Mouse (Mus musculus): ENCODE data around the gene Haus3. TPM values are rescaled to one million over a fixed set of nuclear protein-coding genes. Genes with fewer than 3 reads are reported as not detected.

Haus3 gene
- polyA plus RNA-seq (2015; fragmentation: Nextera tagmentation; extraction: Ambion mirVana), result 28.1 and 29.4 TPM in 2 replicates

DNA sequence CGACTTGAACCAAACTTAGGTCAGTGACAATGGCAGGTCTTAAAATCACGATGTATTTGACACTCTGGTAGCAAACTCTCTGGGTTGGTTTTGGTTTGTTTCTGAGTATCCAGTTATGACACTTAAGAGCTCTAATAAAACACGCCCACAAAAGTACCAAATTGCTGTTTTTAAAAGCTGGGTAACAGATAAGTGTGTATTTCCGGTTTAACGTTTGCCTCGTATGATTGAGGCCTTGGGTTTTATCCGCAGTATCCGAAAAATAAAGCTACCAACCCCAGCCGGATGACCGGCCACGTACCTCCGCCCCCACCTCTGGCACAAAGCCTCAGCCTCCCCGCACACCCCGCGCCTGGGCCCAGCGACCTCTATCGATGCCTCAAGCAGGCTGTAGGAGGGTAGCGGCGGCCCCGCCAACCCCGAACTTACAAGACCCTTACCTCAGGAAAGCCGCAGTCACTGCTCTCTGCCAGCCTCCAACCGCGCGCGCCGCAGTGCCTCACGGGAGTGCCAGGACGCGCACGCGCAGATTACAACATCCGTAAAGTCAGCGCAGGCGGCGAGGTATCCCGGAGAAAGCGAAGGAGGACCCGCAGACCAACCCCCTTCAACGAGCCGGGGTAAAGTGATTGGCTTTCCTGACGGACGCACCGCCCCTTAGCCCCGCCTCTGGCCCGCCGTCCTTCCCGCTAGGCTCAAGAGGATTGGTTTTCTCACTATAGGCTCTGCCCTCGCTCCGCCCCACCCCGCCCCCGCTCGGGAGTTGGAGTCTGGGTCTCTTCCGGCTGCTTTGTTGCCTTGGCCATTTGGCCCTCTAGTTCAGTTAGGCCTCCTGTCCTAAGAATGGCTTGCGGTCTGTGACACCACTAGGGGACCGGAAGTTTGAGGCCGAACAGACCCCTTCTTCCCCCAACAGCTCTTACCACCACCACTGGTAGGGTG is at the start of gene Haus3, which contains the start of gene Poln:
Gene Haus3, minus strand, starts transcription at position 578 of the 942 bp plus-strand sequence.
Gene Poln, minus strand, starts transcription at position 499 of the 942 bp plus-strand sequence.
- Histone ChIP-seq H3K36me3 (peaks cover 19% of the 10 kb centered on the region), H3K27ac (peak within 1 kb of the TSS; percentile 88), H3K4me2 (peak within 1 kb of the TSS; percentile 61), H3K9ac (peak within 1 kb of the TSS; percentile 71), H3K27me3 (no peaks in the 10 kb centered on the region), H3K4me1 (peaks cover 8% of the 10 kb centered on the region; the same call in 1 of the 2 replicates), H3K9me3 (no peaks in the 10 kb centered on the region), H3K4me3 (peak within 1 kb of the TSS; percentile 80)
- ATAC-seq (ENCODE audit: insufficient number of reproducible peaks, low FRiP score, low TSS enrichment, low read depth), result peak; percentile 100
- under 1% methylated on average over 57 of the region's 57 CpGs for WGBS

DNA sequence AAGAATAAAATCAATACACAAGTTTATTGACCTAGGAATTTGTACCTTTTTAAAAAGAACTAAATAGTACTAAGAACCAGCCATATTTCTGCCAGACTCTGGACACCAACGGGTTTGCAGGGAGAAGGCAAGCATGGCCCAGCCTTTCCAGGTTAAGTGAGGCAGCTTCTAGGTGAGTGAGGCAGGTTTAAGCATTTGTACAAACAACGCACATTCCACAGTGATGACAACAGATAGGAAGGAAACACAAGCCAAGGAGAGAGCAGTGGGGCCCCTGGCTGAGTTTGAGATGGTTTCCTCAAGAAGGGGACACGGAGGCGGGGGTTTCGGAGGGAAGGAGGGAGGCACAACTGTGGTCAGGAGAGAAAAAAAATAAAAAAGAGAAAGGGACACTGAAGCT is 49.3 kb upstream of the Haus3 start:
- no peaks in the 10 kb centered on the region for H3K36me3 ChIP-seq
- H3K9ac ChIP-seq, result no peak overlapping the region
- H3K27ac ChIP-seq, result no peak overlapping the region
- WGBS, result 68% methylated on average over 5 of the region's 5 CpGs
- 0 out of 2 replicates have a peak, but pooled peaks cover 4% of the 10 kb centered on the region for H3K27me3 ChIP-seq
- no peak overlapping the region for H3K4me2 ChIP-seq
- peaks cover 1% of the 10 kb centered on the region for H3K4me1 ChIP-seq
- ATAC-seq (ENCODE audit: insufficient number of reproducible peaks, low FRiP score, low TSS enrichment, low read depth), result no peak
- no peaks in the 10 kb centered on the region for H3K9me3 ChIP-seq
- no peak overlapping the region for H3K4me3 ChIP-seq

DNA sequence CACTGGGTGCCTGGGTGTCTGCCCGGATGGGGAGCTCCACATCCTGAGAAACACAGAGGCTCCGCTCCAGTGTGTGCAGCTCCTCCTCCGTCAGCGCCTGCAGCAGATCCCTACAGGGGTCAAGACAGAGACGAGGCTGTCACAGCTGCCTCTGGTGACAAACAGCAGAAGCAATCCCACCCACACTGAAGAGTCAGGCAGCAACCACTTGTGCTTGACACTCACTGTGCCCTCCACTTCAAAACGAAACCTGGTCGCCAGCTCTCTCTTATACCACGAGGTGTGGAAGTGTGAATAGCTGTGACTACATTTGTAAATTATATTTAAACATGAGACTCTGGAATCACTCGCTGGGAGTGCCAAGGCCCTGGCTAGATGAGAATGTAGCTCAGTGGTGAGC is 48.4 kb upstream of the Haus3 start:
- Histone ChIP-seq H3K4me1 (peaks cover 5% of the 10 kb centered on the region), H3K36me3 (no peaks in the 10 kb centered on the region), H3K27ac (no peak overlapping the region), H3K9me3 (no peaks in the 10 kb centered on the region), H3K4me2 (no peak overlapping the region), H3K4me3 (no peak overlapping the region), H3K9ac (no peak overlapping the region), H3K27me3 (0 out of 2 replicates have a peak, but pooled peaks cover 4% of the 10 kb centered on the region)
- WGBS, result 55% methylated on average over 9 of the region's 9 CpGs
- no peak for ATAC-seq (ENCODE audit: insufficient number of reproducible peaks, low FRiP score, low TSS enrichment, low read depth)

DNA sequence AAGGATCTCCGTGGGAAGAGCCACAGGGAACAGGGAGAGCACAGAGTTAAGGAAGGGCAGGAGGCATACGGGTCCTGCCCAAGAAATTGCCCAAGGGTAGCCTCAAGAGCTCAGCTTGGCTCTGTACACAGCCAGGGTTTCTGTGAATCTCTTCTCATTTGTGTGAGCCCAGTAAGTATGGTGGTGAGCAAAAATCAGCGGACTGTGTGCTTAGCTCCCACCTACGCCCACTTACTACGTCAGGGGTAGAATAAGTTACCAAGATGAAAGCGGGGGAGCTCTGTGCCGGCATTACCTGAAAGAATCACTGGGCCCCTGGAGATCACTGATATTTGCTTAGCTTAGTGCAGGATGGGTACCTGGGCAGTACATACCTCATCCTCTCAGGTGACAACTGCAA is 46.7 kb upstream of the Haus3 start:
- H3K4me1 ChIP-seq, result peaks cover 5% of the 10 kb centered on the region
- no peak overlapping the region for H3K4me2 ChIP-seq
- H3K4me3 ChIP-seq, result no peak overlapping the region
- no peak overlapping the region for H3K27ac ChIP-seq
- WGBS, result 81% methylated on average over 7 of the region's 7 CpGs
- no peak overlapping the region for H3K9ac ChIP-seq
- no peaks in the 10 kb centered on the region for H3K36me3 ChIP-seq
- H3K9me3 ChIP-seq, result no peaks in the 10 kb centered on the region
- no peak for ATAC-seq (ENCODE audit: insufficient number of reproducible peaks, low FRiP score, low TSS enrichment, low read depth)
- H3K27me3 ChIP-seq, result 0 out of 2 replicates have a peak, but pooled peaks cover 4% of the 10 kb centered on the region

DNA sequence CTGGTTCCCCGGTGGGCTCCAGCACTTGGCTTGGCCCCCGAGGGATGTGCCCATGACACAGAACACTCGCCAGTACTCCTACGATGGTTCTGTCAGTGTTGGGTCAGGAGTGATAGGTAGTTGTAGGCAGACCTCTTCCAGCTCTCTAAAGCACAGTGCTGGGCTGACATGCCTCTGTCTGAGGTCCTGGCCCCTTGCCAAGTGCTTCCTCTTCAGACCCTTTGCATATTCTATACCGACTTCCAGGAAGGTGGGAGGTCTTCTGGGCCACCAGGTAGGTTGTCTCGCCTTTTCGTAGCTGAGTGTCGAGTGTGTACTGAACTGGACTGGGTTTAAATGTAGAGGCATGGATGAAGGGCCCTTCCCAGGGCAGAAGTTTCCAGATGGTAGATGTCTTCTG is 44.3 kb upstream of the Haus3 start:
- Histone ChIP-seq H3K4me2 (no peak overlapping the region), H3K9me3 (no peaks in the 10 kb centered on the region), H3K27ac (no peak overlapping the region), H3K9ac (no peak overlapping the region), H3K27me3 (0 out of 2 replicates have a peak, but pooled peaks cover 4% of the 10 kb centered on the region), H3K4me1 (peaks cover 5% of the 10 kb centered on the region), H3K36me3 (no peaks in the 10 kb centered on the region), H3K4me3 (no peak overlapping the region)
- ATAC-seq (ENCODE audit: insufficient number of reproducible peaks, low FRiP score, low TSS enrichment, low read depth), result no peak
- 68% methylated on average over 8 of the region's 8 CpGs for WGBS

DNA sequence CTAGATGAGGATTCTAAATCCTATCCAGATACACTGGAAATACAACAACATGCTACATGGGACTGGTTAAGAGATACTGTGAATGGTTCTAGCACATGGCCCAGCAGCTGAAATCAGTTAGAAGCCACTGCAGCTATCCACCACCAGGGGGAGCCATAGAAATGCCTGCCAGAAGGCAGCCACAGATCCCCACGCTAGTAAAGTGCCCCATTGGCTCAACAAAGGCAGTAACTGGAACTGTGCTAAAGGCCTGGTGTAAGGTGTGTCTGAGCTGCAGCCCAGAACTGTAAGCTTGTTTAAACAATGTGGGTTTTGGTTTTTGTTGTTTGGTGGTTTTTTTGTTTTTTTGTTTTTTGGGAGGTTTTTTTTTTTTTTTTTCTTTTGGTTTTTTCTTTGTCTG is 41.0 kb upstream of the Haus3 start:
- 0% methylated on average over 1 of the region's 1 CpGs for WGBS
- H3K9ac ChIP-seq, result no peak overlapping the region
- no peaks in the 10 kb centered on the region for H3K9me3 ChIP-seq
- no peaks in the 10 kb centered on the region for H3K36me3 ChIP-seq
- no peak overlapping the region for H3K27ac ChIP-seq
- peak; percentile 77; the same call in 1 of the 2 replicates for ATAC-seq (ENCODE audit: insufficient number of reproducible peaks, low FRiP score, low TSS enrichment, low read depth)
- H3K4me2 ChIP-seq, result no peak overlapping the region
- no peaks in the 10 kb centered on the region for H3K27me3 ChIP-seq
- peaks cover 5% of the 10 kb centered on the region for H3K4me1 ChIP-seq
- no peak overlapping the region for H3K4me3 ChIP-seq

DNA sequence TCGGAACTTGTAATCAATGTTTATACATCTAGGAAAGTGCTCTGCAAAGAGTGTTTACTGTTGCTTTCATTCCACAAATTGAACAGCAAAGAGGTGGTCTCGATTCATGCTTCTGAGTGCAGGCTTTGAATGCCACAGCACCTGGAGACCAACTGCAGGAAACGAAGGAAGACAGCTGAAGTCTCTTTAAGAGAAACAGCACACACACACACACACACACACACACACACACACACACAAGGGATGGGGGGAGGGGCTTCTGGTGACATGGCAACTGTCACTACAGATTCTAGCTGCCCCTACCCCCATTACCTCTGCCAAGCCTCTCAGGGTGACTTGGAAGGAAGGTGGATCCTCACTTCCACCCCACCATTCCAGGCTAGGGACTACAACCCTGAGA is 38.2 kb upstream of the Haus3 start:
- Histone ChIP-seq H3K4me1 (no peaks in the 10 kb centered on the region), H3K27ac (no peak overlapping the region), H3K27me3 (no peaks in the 10 kb centered on the region), H3K9ac (no peak overlapping the region), H3K4me3 (no peak overlapping the region), H3K36me3 (no peaks in the 10 kb centered on the region), H3K4me2 (no peak overlapping the region), H3K9me3 (no peaks in the 10 kb centered on the region)
- no peak for ATAC-seq (ENCODE audit: insufficient number of reproducible peaks, low FRiP score, low TSS enrichment, low read depth)
- 23% methylated on average over 3 of the region's 3 CpGs for WGBS

DNA sequence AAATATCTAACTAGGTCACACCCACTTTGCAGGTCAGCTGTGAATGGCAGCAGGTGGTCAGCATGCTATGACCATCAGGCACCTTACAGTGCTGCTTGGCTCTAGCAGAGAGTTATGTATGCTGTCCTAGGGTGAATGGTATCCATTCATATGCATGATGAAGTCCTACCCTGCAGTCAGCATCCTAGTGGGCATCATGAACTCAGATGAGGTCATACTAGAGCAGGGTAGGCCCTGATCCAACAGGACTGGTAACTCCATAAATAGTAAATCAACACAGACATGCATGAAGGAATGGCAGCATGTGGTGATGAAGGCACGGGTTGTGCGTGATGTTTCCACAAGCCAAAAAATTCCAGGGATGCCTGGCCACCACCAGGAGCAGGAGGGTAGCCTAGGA is 36.5 kb upstream of the Haus3 start:
- Histone ChIP-seq H3K4me3 (no peak overlapping the region), H3K27me3 (no peaks in the 10 kb centered on the region), H3K9ac (no peak overlapping the region), H3K4me1 (no peaks in the 10 kb centered on the region), H3K36me3 (no peaks in the 10 kb centered on the region), H3K9me3 (no peaks in the 10 kb centered on the region), H3K4me2 (no peak overlapping the region), H3K27ac (no peak overlapping the region)
- ATAC-seq (ENCODE audit: insufficient number of reproducible peaks, low FRiP score, low TSS enrichment, low read depth), result no peak
- WGBS, result 59% methylated on average over 2 of the region's 2 CpGs

DNA sequence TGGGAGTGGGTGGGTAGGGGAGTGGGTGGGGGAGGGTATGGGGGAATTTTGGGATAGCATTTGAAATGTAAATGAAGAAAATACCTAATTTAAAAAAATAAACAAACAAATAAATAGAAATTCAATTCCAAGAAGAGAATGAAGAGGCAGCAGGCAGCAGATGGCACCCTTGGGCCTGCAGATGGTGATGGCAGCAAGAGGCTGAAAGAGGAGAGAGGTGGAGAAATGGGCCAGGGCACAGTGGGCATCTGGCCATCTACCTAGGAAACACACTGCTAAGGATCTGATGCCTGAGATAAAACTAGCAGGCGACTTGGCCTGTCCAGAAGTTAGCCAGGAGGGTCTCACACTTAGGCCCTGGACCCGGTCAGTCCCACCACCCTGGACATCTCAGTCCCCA is 35.6 kb upstream of the Haus3 start:
- WGBS, result 80% methylated on average over 2 of the region's 2 CpGs
- no peaks in the 10 kb centered on the region for H3K9me3 ChIP-seq
- no peaks in the 10 kb centered on the region for H3K36me3 ChIP-seq
- no peak overlapping the region for H3K4me2 ChIP-seq
- ATAC-seq (ENCODE audit: insufficient number of reproducible peaks, low FRiP score, low TSS enrichment, low read depth), result no peak
- no peak overlapping the region for H3K9ac ChIP-seq
- H3K4me3 ChIP-seq, result no peak overlapping the region
- no peak overlapping the region for H3K27ac ChIP-seq
- H3K27me3 ChIP-seq, result no peaks in the 10 kb centered on the region
- no peaks in the 10 kb centered on the region for H3K4me1 ChIP-seq

DNA sequence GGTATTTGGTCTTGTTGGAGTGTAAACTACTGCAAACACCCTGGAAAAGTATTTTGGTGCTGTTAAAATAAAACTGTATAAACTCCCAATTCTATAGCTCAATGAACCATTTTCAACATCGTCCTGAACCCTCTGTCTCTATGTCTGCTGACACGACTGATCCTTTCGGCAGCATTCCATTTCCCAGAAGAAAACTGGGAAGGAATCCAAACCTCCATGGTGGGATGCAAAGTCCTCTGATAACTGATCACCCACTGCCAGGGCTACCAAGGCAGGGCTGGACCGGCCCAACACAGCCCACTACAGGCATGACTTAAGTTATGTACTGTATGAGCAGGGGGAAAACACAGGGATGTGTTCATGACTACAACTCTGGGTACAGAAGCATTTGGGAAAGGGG is 32.7 kb upstream of the Haus3 start:
- H3K4me1 ChIP-seq, result no peaks in the 10 kb centered on the region
- H3K9me3 ChIP-seq, result no peaks in the 10 kb centered on the region
- ATAC-seq (ENCODE audit: insufficient number of reproducible peaks, low FRiP score, low TSS enrichment, low read depth), result no peak
- H3K27ac ChIP-seq, result no peak overlapping the region
- WGBS, result 87% methylated on average over 4 of the region's 4 CpGs
- no peak overlapping the region for H3K4me2 ChIP-seq
- H3K4me3 ChIP-seq, result no peak overlapping the region
- H3K9ac ChIP-seq, result no peak overlapping the region
- H3K27me3 ChIP-seq, result no peaks in the 10 kb centered on the region
- H3K36me3 ChIP-seq, result no peaks in the 10 kb centered on the region

DNA sequence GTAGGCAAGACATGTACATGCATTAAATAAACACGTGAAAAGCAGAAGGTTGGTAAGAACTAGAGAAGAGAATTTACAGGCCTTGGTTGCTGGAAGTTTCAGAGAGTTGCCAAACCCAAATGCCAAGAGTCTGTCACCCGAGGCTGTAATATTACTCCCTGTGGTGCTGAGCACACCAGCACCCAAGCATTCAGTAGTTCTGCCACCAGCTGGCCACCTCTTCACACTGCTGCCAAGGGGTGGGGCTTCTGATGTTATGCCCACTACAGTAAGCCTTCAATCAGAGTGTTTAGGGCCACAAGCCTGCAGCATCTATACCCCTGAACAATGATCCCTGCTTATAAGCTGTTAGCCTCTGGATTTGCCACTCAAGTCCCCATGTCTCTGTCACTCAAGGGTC is 32.1 kb upstream of the Haus3 start:
- whole genome bisulfite sequencing, result 69% methylated on average over 2 of the region's 2 CpGs
- H3K4me3 ChIP-seq, result no peak overlapping the region
- no peak overlapping the region for H3K9ac ChIP-seq
- no peaks in the 10 kb centered on the region for H3K9me3 ChIP-seq
- H3K27ac ChIP-seq, result no peak overlapping the region
- no peaks in the 10 kb centered on the region for H3K4me1 ChIP-seq
- H3K36me3 ChIP-seq, result no peaks in the 10 kb centered on the region
- no peak overlapping the region for H3K4me2 ChIP-seq
- ATAC-seq (ENCODE audit: insufficient number of reproducible peaks, low FRiP score, low TSS enrichment, low read depth), result no peak
- H3K27me3 ChIP-seq, result no peaks in the 10 kb centered on the region

DNA sequence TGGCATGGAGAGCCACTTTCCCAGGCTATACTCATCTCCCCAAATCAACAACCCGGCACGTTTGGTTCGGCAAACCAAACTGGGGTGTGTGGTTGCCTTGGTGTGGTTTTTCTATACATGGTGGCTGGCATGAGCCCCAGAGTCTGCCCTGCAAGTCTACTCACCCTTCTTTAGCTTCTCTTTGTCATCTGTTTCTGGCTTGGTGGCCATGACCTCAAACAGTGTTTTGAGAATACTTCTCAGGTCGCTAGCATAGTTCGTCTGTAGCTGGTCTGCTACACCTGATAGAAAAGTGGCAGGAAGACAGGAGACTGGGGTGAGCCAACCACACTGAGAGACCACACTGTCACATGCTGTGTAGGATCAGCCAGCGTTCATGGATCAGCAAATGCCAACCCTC is 29.3 kb upstream of the Haus3 start:
- Histone ChIP-seq H3K4me2 (no peak overlapping the region), H3K9ac (no peak overlapping the region), H3K9me3 (no peaks in the 10 kb centered on the region), H3K4me1 (no peaks in the 10 kb centered on the region), H3K36me3 (no peaks in the 10 kb centered on the region), H3K4me3 (no peak overlapping the region), H3K27me3 (no peaks in the 10 kb centered on the region), H3K27ac (no peak overlapping the region)
- ATAC-seq (ENCODE audit: insufficient number of reproducible peaks, low FRiP score, low TSS enrichment, low read depth), result no peak
- WGBS, result 82% methylated on average over 6 of the region's 6 CpGs
